Mouse (Mus musculus): ENCODE results near the gene Nol11.

GRCm38 (mm10) chr11:107142382-107142781 is 46.8 kb downstream of the Nol11 start:
- TF ChIP-seq CTCF (IDR thresholded peaks at IDR 0.05; ENCODE audit: low read depth, low read length) (no peak), POLR2A (IDR thresholded peaks at IDR 0.05; ENCODE audit: insufficient read depth, low read length) (no peak), EP300 (IDR thresholded peaks at IDR 0.05; ENCODE audit: insufficient read depth, low read depth, low read length) (no peak)

Measured in ES-Bruce4 (cell line).